Mouse (Mus musculus) retina, embryonic 14.5 days (tissue): ENCODE data around the gene Ccni.
A peak's percentile ranks its signal among the peaks of the same experiment; 100 is the strongest.

Source experiments
- DNase-seq: peaks from one replicate; pipeline ENCODE4 v3.0.0-alpha.2; 2015; ENCODE audit warnings: low spot score

The Ccni gene

DNA sequence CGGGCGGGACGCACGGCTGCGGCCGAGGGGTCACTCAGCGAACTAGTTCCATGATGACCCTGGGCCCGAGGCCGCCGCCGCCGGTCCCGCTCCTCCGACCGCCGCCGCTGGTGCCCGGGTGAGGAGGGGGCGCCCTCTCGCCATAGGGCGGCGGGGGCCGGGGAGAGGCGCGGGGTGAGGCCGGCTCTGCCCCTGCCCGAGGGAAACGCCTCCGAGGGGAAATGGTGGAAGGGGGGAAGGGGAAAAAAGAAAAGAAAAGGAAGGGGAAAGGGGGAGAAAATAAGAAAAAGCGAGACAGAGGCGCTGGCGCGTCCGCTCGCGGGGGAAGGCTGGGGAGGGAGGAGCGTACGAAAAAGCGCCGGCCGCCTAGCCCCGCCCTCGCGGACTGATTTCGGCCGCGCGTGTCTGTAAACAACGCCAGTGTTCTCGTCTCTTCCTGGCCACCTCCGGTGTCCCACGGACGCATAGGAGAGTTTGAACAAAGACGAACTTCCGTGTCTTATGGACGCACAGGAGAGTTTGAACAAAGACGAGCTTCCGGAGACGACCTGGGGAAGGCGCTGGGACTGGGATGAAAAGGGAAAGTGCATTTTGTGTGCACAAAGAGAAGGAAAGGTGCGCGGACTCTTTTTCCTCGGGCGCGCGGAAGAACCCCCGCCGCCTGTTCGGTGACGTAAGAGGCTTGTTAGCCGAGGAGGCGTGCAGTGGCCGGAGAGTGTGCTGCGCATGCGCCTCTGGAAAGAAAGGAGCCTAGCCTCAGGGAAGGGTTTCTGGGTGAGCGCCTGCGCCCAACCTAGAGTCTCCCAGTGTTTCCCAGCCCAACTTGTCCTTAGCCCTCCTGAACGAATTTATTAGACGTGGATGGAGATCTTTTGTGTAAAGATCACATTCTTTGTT, at the start of gene Ccni, which contains the start of gene 2010109A12Rik:
Gene Ccni, minus strand, starts transcription at position 387 of the 897 bp plus-strand sequence.
Gene 2010109A12Rik, plus strand, starts transcription at position 410 of the 897 bp plus-strand sequence.
- DNase-seq: peak; percentile 97

DNA sequence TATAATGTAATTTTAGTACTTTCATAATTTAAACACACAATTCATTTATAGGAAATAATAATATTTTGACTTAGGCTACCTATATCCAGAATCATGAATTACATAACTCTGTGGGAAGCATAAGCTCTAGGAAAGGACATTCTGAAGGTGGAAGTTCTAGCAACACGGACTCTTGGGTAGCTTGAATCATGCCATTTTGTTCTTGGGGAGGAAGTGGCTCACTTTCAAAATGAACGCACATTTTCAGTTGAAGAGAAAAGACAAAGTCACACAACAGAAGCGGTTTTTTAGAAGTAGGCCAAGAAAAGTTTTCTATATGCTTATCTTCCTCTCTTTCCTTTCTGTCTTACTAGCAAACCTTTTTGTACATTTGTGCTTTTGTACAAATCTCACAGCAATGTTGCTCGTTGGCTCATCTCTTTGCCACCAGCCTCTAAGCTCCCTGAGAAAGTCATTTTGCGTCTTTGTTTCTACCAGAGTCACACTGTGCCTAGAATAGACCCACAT, 49.5 kb upstream of the Ccni start:
- DNase-seq: no peak

DNA sequence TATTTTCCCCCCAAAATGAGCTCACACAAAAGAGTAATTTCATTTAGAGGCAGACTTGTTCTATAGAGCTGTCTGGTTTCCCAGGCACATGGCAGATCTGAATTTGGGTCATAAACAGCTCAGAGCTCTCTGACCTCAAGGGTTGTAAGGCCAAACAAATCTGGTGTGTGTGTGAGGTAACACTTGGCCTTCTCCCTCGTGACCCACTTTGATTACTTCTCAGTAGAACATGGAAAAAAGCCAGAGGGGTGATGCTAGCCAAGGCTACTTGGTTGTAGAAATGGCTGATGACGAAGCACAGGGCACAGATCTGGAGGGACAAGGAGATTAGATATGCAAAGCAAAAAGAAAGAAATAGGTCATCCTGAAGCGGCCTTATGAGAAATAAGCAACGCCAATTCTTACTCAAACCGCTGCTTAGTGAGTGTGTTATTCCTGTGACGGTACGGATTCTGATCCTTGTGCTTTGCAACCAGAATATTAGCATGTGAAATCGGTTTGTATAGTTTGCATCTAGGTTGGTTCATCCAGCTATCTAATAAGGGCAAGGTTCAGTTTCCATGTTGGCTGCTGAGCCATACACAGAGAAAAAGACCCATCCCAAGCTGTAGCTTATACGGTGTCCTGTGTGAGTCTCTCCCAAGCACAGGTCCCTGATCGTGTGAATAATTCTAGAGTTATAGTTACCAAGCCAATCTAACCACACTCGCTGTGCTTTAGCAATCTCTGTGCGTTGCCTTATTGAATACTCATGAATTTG, 44.9 kb upstream of the Ccni start:
- DNase-seq: no peak

DNA sequence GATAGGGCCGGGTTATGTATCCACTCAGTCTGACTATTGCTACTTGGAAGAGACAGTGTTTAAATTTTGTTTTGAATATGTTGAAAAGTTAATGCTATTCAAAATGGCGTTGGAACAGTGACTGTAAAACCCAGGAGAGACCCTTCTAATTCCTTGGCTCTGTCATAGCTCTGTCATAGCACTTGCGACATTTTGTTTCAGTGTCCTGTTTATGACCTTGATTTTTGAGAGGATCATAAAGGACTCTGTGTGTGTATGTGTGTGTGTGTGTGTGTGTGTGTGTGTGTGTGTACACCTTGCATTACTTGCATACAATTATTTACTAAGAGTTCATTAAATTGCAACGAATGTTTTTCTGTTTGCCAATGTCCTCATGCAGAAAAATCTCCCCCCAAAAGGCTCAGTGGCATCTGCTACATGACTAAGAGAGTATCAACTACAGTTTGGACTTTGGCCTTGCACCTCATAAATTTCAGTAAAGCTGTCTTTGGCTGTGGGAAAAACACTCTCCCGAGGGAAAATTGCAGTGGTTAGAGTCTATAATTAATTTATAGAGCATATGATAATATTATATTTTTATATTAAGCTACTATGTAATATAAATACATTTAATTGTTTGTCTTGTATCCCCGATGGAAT, 43.8 kb upstream of the Ccni start:
- DNase-seq: no peak

DNA sequence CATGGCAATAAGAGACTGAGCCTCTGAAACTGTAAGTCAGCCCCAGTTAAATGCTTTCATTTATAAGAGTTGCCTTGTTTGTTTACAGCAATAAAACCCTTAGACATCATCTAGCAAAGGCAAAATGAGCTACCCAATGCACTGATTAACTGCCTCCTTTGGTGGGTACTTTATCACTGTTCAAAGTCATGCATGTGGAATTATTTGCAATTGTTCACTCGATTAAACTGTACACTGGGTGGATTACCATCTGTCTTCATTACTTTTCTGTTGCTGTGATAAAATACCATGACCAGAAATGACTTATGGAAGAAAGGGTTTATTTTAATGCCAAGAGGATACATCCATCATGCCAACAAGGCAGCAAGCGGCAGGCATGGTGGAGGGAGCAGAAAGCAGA, 39.0 kb upstream of the Ccni start:
- no peak for DNase-seq

DNA sequence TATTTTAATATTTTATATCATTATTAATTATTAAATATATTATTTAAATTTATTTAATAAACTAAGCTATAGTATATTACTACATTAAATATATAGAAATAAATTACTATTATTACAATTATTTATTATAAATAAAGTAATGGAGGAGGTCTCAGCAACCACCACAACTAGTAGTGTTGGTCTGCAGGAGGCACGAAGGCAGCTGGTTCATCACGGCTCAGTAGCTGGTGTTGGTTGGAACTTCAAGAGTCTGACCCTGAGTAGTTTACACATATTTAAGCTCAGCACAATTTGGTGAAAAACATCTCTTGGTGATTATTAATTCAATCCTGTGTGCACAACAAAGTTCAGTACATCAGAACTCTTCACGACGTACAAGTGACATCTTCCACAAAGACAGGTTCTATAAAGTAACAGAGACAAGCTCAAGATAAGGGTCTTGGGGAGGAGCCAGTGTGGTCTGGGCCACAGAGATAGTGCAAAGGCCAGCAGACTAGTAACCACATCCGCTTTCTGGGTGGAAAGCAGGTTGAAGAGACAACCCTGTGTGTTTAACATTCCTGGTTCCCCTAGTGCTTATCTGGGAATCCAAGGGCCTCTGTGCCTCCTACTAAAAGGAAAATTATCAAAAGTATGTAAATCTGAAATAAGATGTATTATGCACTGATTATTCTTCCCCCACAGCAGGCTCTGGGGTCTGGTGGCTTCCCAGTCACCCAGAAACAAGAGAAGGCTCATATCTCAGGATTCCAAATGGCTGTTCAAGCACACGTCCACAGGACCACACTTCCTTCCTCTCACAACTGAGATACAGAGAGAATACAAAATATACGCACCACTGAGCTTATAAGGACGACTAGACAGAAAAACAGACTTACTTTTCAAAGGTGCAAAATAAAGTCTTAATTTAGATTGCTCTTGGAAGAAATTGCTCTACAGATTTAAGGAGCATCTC, 33.6 kb upstream of the Ccni start:
- DNase-seq: no peak

DNA sequence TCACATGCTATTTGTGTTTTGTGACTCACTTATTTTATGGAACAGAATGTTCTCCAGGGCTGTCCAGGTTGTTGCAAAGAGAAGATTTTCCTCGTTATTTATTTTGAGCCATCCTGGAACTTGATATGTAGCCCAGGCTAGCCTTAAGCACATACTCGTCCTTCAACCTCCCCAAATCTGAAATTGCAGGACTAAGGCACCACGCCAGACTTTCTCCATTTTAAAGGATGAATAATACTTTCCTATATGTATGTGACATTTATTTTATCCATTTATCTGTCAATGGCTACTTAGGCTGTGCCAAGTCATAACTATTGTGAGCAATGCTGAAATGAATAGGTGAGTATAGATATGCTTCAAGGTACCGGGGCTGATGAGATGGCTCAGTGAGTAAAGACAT, 30.2 kb upstream of the Ccni start:
- DNase-seq: no peak

DNA sequence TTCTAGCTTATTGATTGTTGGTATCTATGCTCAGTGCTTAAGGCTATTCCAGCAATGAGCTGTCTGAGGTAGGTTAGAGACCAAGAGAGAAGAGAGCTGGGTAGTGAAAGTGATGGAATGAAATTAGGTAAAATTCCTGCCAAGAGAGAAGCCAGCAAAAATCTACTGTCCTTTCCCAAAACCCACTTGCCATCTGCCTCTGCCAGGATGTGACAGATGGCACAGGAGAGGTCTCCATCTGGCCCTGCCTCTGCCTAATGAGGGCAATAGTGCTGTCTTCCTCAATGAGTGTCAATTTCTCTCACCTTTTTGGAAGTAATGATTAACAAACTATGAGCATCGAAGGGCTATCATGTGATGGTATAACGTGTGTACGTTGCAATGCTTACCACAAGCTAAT, 29.6 kb upstream of the Ccni start:
- DNase-seq: peak; percentile 17

DNA sequence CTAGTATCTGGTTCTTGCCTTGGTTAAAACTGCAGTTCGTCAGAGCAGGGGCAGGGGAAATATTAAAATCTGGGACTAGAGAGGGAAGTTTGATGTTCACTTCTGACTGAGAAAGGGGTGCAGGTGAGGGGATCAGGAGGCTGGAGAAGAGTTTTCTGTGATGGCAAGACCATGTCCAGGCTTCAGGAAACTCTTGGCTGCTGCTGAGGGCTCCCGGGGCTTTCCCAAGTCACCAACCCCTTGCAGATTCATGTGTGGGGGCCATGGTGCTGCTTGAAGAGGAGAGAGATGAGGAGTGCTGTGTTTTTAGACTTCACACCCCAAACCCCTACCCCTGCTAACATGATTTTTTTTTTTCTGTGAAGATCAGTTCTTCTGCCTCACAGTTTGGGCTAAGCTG, 28.3 kb upstream of the Ccni start:
- DNase-seq: no peak

DNA sequence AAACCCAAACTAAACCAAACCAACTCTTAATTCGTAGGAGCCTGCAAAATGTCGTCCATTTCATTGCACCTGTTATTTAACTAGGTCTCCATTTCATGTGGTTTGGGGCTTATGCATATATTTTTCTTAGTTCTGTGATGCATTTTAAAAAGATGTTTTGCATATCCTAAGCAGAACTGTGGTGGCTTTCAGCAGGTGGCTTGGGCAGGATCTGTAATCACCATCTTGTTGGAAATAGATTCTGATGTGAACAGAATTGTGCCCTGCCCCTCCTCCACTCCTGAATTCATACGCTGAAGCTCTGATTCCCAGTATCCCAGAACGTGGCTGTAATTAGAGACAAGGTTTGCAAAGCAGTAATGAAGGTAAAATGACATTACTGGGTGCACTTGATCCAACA, 27.8 kb upstream of the Ccni start:
- DNase-seq: no peak

DNA sequence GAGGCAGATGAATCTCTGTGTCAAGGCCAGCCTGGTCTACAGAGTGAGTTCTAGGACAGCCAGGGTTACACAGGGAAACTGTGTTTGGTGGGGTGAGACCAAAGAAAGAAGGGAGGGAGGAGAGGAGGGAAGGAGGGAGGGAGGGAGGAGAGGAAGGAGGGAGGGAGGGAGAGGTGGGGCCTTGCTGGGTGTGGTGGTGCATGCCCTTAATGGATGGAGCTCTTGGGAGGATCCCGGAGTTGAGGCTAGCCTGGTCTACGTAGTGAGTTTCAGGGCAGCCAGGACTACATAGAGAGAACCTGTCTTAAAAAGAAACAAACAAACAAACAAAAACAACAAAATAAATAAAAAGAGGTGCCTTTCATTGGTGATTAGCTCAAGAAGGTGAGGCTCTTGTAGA, 26.5 kb upstream of the Ccni start:
- DNase-seq: no peak

DNA sequence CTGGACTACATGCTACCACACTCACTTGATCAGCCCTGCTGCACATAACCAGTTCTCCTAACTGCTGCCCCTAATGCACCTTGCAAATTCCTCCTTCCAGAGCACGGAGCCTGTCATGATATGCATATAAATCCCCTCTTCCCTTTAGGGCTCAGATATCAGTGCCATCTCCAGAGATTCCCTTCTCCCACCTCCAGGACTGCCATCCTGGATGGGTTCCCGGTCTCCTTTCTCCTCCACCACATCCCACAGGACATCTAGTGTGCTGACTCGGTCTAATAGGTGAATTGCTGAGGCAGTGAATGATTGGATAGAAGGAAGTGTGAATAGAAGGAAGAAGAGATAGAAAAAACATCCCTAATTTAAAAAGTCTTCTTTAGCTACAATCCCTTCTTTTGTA, 25.4 kb upstream of the Ccni start:
- DNase-seq: no peak

DNA sequence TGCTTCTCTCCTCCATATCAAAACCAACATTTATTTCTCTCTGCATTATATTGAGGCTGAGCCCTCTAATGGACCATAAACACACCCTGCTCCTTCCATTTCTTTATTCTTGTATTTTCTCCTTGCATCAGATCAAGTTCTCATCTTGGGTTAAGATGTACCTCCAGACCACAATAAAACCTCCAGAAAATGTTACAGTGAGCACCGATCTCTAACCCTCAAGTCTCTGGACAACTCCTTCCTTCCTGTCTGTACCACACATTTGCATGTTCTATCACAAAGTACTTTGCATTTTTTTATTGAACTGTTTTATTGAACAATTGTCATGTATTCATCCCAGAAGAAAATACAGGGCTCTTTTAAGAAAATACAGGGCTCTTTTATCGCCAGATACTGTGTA, 23.2 kb upstream of the Ccni start:
- no peak for DNase-seq

DNA sequence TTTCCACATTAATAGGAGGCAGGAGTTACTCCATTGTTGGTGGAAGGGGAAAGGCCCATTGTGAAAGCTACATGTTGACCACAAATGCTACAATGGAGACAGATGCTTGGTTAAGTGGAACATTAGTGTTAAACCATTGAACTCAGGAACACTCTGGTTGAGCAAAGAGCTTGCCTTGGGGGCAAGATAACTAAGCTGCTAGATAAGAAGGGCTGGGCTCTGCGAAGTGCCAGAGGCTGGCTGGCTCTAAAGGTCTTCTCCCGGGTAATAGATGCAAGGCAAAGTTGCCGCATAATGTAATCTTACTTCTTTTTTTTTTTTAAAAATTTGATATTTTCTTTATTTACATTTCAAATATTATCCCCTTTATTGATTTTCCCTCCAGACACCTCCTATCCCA, 20.9 kb upstream of the Ccni start:
- DNase-seq: no peak

DNA sequence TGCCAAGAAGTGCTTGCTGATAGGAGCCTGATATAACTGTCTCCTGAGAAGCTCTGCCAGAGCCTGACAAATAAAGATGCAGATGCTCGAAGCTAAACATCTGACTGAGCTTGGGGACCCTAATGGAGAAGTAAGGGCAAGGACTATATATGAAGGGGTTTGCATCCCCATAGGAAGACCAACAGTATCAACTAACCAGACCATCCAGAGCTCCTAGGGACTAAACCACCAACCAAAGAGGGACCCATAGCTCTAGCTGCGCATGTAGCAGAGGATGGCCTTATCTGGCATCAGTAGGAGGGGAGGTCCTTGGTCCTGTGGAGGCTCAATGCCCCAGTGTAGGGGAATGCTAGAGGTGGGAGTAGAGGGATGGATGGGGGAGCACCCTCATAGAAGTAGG, 18.3 kb upstream of the Ccni start:
- no peak for DNase-seq

DNA sequence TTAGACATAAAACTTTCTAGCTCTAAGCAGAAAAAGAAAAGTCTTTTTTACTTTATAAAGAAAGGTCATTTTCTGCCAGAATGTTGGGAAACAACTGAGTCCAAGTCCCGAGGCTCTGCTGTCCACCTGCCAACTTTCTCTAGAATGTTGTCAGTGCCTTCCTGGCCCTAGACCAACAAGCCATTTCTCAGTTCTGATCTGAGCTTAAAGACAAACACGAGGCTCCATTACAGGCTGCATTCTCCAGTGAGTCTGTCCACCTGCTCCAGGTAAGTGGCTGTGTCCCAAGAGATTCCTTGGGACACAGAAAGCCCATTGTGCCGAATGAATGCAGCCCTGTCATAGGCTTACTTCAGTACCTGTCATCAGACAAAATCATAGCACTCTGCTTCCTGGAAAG, 15.4 kb upstream of the Ccni start:
- no peak for DNase-seq

DNA sequence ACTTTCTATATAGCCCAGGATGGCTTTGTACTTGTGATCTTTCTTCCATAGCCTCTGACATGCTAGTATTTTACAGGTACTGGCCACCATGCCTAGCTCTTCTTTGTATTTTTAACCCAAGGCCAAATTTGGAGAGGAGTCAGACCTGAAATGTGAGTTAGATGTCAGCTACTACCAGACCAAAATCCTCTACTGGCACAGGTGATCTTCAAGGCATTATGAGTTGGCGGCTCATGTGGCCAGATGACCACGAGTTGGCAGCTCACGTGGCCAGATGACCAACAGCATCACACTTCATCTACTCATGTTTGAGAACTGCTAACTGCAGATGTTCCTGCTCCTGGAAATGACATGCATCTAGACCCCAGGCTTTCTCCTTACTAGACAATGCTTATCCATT, 12.1 kb upstream of the Ccni start:
- no peak for DNase-seq

DNA sequence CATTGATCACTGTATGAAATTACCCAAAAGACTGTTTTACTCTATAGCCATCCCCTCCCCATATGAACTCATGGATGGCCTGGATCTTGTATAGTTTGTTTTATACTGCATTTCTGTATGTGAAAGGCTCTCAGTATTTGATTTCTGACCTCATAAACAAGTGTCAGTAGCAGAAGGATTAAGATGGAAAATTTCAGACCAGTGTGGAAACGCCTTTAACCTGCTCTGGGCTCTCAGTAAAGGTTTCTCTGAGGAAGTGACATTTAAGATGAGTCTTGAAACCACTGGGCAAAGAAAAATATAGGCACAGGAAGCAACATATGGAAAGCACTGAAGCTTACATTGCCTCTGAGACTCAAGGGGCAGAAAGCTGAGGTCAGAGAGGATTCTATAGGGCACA, 1.3 kb upstream of the Ccni start:
- DNase-seq: no peak

DNA sequence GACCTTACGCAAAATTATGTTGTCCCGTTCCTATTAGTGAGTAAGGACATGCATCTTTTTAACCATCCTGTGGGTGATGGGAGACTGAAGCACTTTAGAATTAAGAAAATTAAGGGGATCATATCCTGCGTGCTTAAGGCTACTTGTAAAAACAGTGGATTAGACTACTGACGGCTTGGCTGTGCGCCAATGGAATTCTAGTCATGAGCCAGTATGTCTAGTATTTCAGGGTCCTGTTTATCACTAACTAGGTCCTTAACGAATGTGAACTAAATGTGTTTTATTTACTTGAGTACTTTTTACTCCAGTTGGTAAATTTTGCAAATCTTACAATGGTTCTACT, 682 bp upstream of the Ccni start:
- DNase-seq: no peak

DNA sequence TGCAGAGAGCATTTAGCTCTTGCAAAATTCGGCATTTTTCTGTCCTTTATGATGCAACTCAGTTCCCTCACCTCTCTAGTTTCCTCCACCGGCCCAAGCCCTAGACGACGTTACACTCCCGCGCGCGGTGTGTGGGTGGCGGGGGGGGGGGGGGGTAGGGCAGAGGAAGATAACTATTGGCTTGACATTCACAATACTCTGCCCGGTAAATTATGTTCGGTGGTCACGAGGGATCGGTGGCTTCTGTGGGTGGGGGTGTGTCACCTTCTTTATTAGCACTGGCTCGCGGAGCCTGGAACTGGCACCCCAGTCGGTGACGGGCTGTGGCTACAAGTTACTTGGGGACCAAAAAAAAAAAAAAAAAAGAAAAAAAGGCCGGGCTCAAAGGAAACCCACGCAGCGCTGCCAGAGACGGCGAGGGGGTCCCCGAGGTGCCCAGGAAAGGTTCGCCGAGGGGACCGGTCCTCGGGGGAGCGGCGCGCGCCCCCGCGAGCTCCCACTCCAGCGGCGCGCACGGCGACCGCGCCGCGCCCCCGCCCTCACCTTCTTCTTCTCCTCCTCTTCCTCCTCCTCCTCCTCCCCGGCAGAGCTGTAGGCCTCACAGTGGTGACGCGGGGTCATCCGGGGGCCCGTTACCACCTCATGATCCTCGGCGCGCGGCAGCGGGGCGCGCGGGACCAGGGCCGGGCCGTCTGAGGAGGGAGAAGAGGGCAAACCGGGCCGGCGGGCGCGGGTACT, 755 bp downstream of the Ccni start:
- peak; percentile 59 for DNase-seq

DNA sequence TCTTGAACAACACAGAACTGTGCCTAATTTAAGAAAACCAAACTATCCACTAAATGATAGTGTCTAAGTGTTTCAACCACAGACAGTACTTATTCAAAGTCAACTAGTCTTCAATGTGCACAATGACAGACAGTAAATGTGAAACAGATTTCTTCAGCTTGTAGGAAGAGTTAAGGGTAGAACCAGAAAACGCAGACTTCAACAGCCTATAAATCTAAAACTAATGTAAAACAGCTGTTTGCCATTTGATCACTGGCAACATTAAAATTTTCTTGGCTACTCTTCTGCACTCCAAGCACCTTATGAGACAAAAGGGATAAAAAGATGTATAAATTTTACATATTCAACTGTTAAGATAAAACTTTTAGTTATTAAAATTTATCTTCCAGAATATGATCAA, 5.1 kb downstream of the Ccni start:
- no peak for DNase-seq
